Mouse (Mus musculus) heart, postnatal 10 days (tissue): Measurements from ENCODE around the gene Olfr1030. TPM values are rescaled to one million over a fixed set of nuclear protein-coding genes. Genes with fewer than 3 reads are reported as not detected.
"Not testable (repeated sequence)": the region's sequence is repeated elsewhere in the genome, so short reads cannot be mapped to it uniquely, and the experiment has no call there.

Source experiments
- DNase-seq, 2 experiments: peaks; one replicate each; pipeline ENCODE4 v3.0.0; 2021
- intact Hi-C: fragments of 180-260 bp; cut with DNase I; formaldehyde crosslinking; loops from one replicate; pipeline ENCODE4 v1.15.1; 2025
- total RNA-seq, 2 experiments: library from RNA; stranded (reverse); gene quantifications; 2 replicates each; pipeline ENCODE4 v1.2.3; 2021

Gene Olfr1030
- not detected for total RNA-seq

DNA sequence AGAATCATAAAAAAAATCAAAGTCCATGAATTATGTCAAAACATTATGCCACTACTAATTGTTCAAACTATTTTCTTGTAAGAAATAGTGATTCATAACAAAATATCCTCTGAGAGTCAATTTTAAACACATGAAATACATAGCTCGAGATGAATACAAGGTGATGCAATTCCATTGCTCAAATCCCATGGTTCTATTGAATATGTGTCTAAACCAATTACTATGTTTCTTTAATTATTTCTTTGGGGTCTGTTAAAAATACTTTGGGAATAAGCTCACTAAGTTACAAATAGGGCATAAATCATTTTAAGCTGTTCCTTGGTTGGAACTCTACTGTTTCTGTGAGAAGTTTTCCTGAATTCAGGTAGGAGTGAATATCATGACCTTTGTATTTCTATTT, at the start of gene Olfr1030:
Gene Olfr1030, plus strand, starts transcription at position 301 of the 400 bp plus-strand sequence.
- intact Hi-C loops, result no loop called here
- no peak for DNase-seq

DNA sequence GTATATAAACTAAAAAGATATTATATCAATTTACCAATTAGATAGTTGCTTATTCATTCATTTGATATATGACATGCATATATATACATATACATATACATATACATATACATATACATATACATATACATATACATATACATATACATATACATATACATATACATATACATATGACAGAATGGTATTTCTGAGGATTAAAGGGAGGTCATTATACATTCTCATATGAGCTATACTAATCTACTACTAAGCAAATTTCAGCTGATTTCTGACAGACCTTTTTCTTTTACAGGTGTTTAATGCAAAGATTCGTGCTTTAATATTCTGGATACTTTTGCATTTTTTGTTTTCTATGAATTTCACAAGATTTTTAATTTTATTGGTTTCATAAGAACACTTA, 28.9 kb upstream of the Olfr1030 start, which contains the start of gene Olfr1028:
Gene Olfr1028, plus strand, starts transcription at position 301 of the 400 bp plus-strand sequence.
- DNase-seq, result no peak
- intact Hi-C loops, result no loop called here

DNA sequence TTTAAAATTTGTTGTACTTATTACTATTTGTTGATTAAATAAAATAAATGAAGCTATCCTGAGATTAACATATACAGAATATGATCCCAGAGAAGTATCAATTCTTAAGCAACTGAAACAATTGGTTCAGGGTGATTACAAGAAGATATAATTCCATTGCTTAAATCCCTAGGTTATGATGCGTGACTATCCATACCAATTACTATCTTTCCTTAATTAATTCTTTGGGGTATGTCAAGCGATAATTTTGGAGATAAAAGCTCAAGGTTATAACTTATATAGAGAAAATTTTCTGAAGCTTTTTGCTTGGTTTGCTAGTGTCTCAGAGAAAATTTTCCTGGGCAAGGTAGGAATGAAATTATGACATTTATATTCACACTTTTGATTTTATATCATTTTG, 5.5 kb upstream of the Olfr1030 start, which contains the start of gene Olfr1029:
Gene Olfr1029, plus strand, starts transcription at position 301 of the 400 bp plus-strand sequence.
- no peak for DNase-seq
- intact Hi-C loops, result no loop called here

DNA sequence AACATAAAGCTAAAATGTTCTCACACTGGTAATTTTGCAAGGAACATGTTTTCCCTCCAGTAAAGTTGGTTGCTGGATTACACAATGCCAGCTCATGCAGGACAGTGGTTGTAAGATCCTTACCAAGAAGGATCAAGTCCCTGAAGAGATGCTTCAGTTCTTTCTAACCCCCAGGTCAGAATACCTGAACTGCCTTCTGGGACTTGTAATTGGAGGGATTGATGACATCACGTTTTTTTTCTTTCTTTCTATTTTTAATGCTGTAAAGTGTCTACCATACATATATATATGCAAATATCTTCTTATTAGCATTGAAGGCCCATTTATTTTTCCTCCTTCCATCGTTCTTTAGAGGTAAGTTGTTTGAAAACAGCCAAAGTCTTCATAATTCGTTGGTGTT, 10.9 kb downstream of the Olfr1030 start, which contains the start of gene Olfr1031:
Gene Olfr1031, plus strand, starts transcription at position 301 of the 400 bp plus-strand sequence.
- intact Hi-C loops, result no loop called here
- no peak for DNase-seq

DNA sequence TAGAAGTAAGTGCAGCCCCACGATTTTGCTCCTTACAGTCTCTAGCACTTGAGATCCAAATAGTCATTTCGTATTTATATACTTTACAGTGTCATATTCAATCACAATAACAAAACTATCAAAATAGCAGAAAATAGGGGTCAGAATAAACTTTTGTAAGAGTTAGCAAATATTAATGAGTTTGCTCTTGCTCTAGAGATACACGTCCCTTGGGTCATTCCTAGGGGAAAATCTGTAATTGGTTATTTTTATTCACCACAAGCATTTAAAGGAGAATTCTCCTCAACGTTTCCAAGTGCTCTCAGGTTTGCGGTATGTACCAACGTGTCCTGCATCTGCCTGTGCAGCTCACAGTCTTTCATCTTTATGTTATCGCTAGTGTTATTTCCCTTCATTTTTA, 26.2 kb downstream of the Olfr1030 start, which contains the start of gene Olfr1032:
Gene Olfr1032, plus strand, starts transcription at position 301 of the 400 bp plus-strand sequence.
- intact Hi-C loops, result no loop called here
- DNase-seq, result no peak

DNA sequence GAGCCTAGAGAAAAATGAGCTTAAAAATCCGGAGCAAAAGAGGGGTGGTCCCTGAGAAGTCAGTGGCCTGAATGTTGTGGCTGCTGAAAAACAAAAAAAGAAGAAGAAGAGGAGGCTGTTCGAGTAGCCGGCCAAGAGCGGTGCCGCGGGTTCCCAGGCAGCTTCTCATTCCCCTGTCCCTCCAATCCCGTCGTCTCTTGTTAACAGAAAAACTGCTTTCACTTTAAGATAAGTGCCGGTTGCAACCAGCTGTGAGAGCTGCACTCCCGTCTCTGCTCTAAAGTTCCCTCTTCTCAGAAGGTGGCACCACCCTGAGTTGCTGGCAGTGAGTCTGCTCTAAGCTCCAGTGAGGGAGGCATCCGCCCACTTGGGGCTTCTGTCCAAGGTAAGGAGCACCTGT, 41.3 kb downstream of the Olfr1030 start, which contains the start of gene Olfr1033:
Gene Olfr1033, plus strand, starts transcription at position 228 of the 400 bp plus-strand sequence.
- intact Hi-C loops, result not testable (repeated sequence)

DNA sequence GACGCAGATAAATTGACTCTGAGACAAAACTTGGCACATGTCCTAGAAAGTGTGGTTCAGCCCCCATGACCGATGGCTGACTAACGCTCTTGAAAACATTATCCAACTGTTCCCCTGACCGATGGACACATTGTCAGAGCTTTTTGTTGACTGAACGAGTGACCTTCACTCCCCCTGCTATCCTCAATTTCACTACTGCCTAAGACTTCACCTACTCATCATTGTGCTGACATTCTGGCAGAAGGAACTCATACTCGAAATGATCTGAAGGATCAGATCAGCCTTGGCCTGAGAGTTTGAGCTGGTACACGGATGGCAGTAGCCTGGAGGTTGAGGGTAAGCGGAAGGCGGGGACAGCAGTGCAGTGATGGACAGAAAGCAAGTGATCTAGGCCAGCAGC, 42.4 kb downstream of the Olfr1030 start:
- not testable (repeated sequence) for DNase-seq

More for the DNA sequence above, 41.3 kb downstream of the Olfr1030 start, which contains the start of gene Olfr1033:
- peak; percentile 37 to 48 for DNase-seq

More for the DNA sequence above, 42.4 kb downstream of the Olfr1030 start:
- intact Hi-C loops, result not testable (repeated sequence)

Other genes with a start within 250 kb of the Olfr1030 start
- not detected for gene Olfr1012, start 216.5 kb upstream of the Olfr1030 start, total RNA-seq
- not detected for gene Olfr1013, start 212.2 kb upstream of the Olfr1030 start, total RNA-seq
- gene Olfr1014, start 206.6 kb upstream of the Olfr1030 start, total RNA-seq, result not detected
- gene Olfr1015, start 197.3 kb upstream of the Olfr1030 start, total RNA-seq, result not detected
- gene Olfr1016, start 176.7 kb upstream of the Olfr1030 start, total RNA-seq, result not detected
- not detected for gene Olfr1018, start 160.8 kb upstream of the Olfr1030 start, total RNA-seq
- not detected for gene Olfr1019, start 133.8 kb upstream of the Olfr1030 start, total RNA-seq
- gene Olfr1020, start 132.2 kb upstream of the Olfr1030 start, total RNA-seq, result not detected
- not detected for gene Olfr1022, start 110.7 kb upstream of the Olfr1030 start, total RNA-seq
- not detected for gene Olfr1023, start 93.6 kb upstream of the Olfr1030 start, total RNA-seq
- not detected for gene Olfr1024, start 74.2 kb upstream of the Olfr1030 start, total RNA-seq
- gene Olfr1025-ps1, start 64.1 kb upstream of the Olfr1030 start, total RNA-seq, result not detected
- not detected for gene Olfr1026, start 57.7 kb upstream of the Olfr1030 start, total RNA-seq
- not detected for gene Olfr1028, start 28.8 kb upstream of the Olfr1030 start, total RNA-seq
- not detected for gene Olfr1029, start 5.4 kb upstream of the Olfr1030 start, total RNA-seq
- gene Olfr1031, start 11.0 kb downstream of the Olfr1030 start, total RNA-seq, result not detected
- gene Olfr1032, start 26.3 kb downstream of the Olfr1030 start, total RNA-seq, result not detected
- gene Olfr1033, start 41.4 kb downstream of the Olfr1030 start, total RNA-seq, result 1 to 10 TPM; 1.2 to 8.1 TPM
- gene Olfr1034, start 66.6 kb downstream of the Olfr1030 start, total RNA-seq, result under 1 TPM; 0.10 to 0.17 TPM
- not detected for gene Olfr1036, start 94.7 kb downstream of the Olfr1030 start, total RNA-seq
- not detected for gene Olfr1037, start 108.1 kb downstream of the Olfr1030 start, total RNA-seq
- gene Olfr1039, start 156.7 kb downstream of the Olfr1030 start, total RNA-seq, result not detected
- gene Olfr1040, start 167.5 kb downstream of the Olfr1030 start, total RNA-seq, result not detected
- gene Olfr1042, start 182.6 kb downstream of the Olfr1030 start, total RNA-seq, result not detected
- not detected for gene Olfr1043, start 188.2 kb downstream of the Olfr1030 start, total RNA-seq
- gene Olfr1044, start 198.5 kb downstream of the Olfr1030 start, total RNA-seq, result not detected
- gene Olfr52, start 206.4 kb downstream of the Olfr1030 start, total RNA-seq, result not detected
- not detected for gene Olfr1045, start 223.7 kb downstream of the Olfr1030 start, total RNA-seq
- not detected for gene Olfr1046, start 240.0 kb downstream of the Olfr1030 start, total RNA-seq